Mouse (Mus musculus) MEL (cell line): ENCODE measurements around the gene Nthl1. TPM values are rescaled to one million over a fixed set of nuclear protein-coding genes. Genes with fewer than 3 reads are reported as not detected.

Experiments used
- DNase-seq: peaks from one replicate; pipeline ENCODE4 v3.0.0; 2011; ENCODE audit warnings: low read depth, low spot score
- H3K27ac ChIP-seq: 2 replicates; pipeline ENCODE4 v1.5.1; 2012; ENCODE audit warnings: low read depth, mild to moderate bottlenecking, control low read depth, low read length, moderate library complexity; ENCODE audit not compliant: control insufficient read depth
- H3K27me3 ChIP-seq, 2 experiments: fragments of 150-350 bp in 1 of 2; sonication (generic) in 1 of 2; 2 replicates each; pipeline ENCODE4 v1.6.1; 2012; ENCODE audit warnings: low read length in 2 of 2, mild to moderate bottlenecking in 2 of 2, improper control_type of control experiment in 1 of 2, moderate library complexity in 1 of 2; ENCODE audit not compliant: insufficient read depth in 2 of 2, control insufficient read depth in 1 of 2
- H3K36me3 ChIP-seq, 2 experiments: 2 replicates each; pipeline ENCODE4 v1.6.1; 2012 to 2014; ENCODE audit warnings: low read length in 2 of 2, improper control_type of control experiment in 1 of 2, inconsistent platforms in 1 of 2, mild to moderate bottlenecking in 1 of 2; ENCODE audit not compliant: insufficient read depth in 2 of 2, control insufficient read depth in 1 of 2
- H3K4me1 ChIP-seq, 2 experiments: fragments of 150-350 bp in 1 of 2; sonication (generic) in 1 of 2; 2 replicates each; pipeline ENCODE4 v1.6.1; 2012; ENCODE audit warnings: low read length in 2 of 2, improper control_type of control experiment in 1 of 2, mild to moderate bottlenecking in 1 of 2; ENCODE audit not compliant: insufficient read depth in 2 of 2, control insufficient read depth in 1 of 2
- H3K4me3 ChIP-seq, 2 experiments: fragments of 150-350 bp in 1 of 2; sonication (generic) in 1 of 2; 2 replicates each; pipeline ENCODE4 v1.5.1; 2012; ENCODE audit warnings: low read depth in 2 of 2, low read length in 2 of 2, mild to moderate bottlenecking in 2 of 2, moderate library complexity in 2 of 2, control low read depth in 1 of 2, improper control_type of control experiment in 1 of 2; ENCODE audit not compliant: control insufficient read depth in 1 of 2, insufficient read depth in 1 of 2
- H3K79me2 ChIP-seq: 2 replicates; pipeline ENCODE4 v1.6.1; 2012; ENCODE audit warnings: mild to moderate bottlenecking, low read length, moderate library complexity; ENCODE audit not compliant: control insufficient read depth, poor library complexity, insufficient read depth
- H3K9ac ChIP-seq: 2 replicates; pipeline ENCODE4 v1.6.1; 2012; ENCODE audit warnings: low read depth, mild to moderate bottlenecking, control low read depth, low read length, moderate library complexity; ENCODE audit not compliant: control insufficient read depth, poor library complexity, severe bottlenecking
- H3K9me3 ChIP-seq: fragments of 150-350 bp; sonication (generic); replicated peaks from 2 replicates; pipeline ENCODE4 v1.6.1; 2012; ENCODE audit warnings: mild to moderate bottlenecking, low read length, improper control_type of control experiment, moderate library complexity; ENCODE audit not compliant: insufficient read depth
- CHD2 ChIP-seq: IDR thresholded peaks from 2 replicates; pipeline ENCODE4 v1.6.1; 2011; ENCODE audit warnings: low read length, improper control_type of control experiment
- E2F4 ChIP-seq: IDR thresholded peaks from 2 replicates; pipeline ENCODE4 v1.6.1; 2011; ENCODE audit warnings: low read depth, low read length, improper control_type of control experiment, borderline replicate concordance
- ELF1 ChIP-seq: IDR thresholded peaks from 2 replicates; pipeline ENCODE4 v1.6.1; 2014; ENCODE audit warnings: low read depth, mild to moderate bottlenecking, inconsistent platforms, low read length, improper control_type of control experiment, moderate library complexity
- GATA1 ChIP-seq: IDR thresholded peaks from 2 replicates; pipeline ENCODE4 v1.6.1; 2011; ENCODE audit warnings: low read depth, low read length, improper control_type of control experiment
- HCFC1 ChIP-seq: IDR thresholded peaks from 2 replicates; pipeline ENCODE4 v1.6.1; 2012; ENCODE audit warnings: low read depth, mild to moderate bottlenecking, inconsistent platforms, low read length, improper control_type of control experiment, moderate library complexity
- JUND ChIP-seq: IDR thresholded peaks from 2 replicates; pipeline ENCODE4 v1.6.1; 2011; ENCODE audit warnings: low read depth, mild to moderate bottlenecking, improper control_type of control experiment, low read length
- KAT2A ChIP-seq: conservative IDR thresholded peaks from 2 replicates; pipeline ENCODE4 v1.6.1; 2012; ENCODE audit warnings: low read depth, low read length, improper control_type of control experiment, inconsistent platforms
- MAZ ChIP-seq: IDR thresholded peaks from 2 replicates; pipeline ENCODE4 v1.6.1; 2012; ENCODE audit warnings: low read depth, mild to moderate bottlenecking, inconsistent platforms, low read length, improper control_type of control experiment
- MEF2A ChIP-seq: IDR thresholded peaks from 2 replicates; pipeline ENCODE4 v1.6.1; 2014; ENCODE audit warnings: low read depth, mild to moderate bottlenecking, inconsistent platforms, low read length, improper control_type of control experiment; ENCODE audit not compliant: poor library complexity, insufficient replicate concordance, severe bottlenecking; ENCODE audit errors: extremely low read depth
- MYB ChIP-seq: IDR thresholded peaks from 2 replicates; pipeline ENCODE4 v1.6.1; 2011; ENCODE audit warnings: mild to moderate bottlenecking, low read depth, low read length, improper control_type of control experiment
- NRF1 ChIP-seq: IDR thresholded peaks from 2 replicates; pipeline ENCODE4 v1.6.1; 2014; ENCODE audit warnings: low read depth, mild to moderate bottlenecking, inconsistent platforms, low read length, improper control_type of control experiment, moderate library complexity; ENCODE audit not compliant: poor library complexity, insufficient read depth, severe bottlenecking
- POLR2A ChIP-seq, 2 experiments: IDR thresholded peaks; 2 replicates each; pipeline ENCODE4 v1.6.1; 2011 to 2012; ENCODE audit warnings: low read length in 2 of 2, mild to moderate bottlenecking in 2 of 2, control low read depth in 1 of 2, improper control_type of control experiment in 1 of 2, low read depth in 1 of 2, moderate library complexity in 1 of 2; ENCODE audit not compliant: control insufficient read depth in 1 of 2, insufficient read depth in 1 of 2, poor library complexity in 1 of 2
- POLR2AphosphoS5 ChIP-seq: IDR thresholded peaks from 2 replicates; pipeline ENCODE4 v1.6.1; 2012; ENCODE audit warnings: low read depth, borderline replicate concordance, mild to moderate bottlenecking, inconsistent platforms, low read length, moderate library complexity, mixed read lengths
- RCOR1 ChIP-seq: IDR thresholded peaks from 2 replicates; pipeline ENCODE4 v1.6.1; 2012; ENCODE audit warnings: low read depth, mild to moderate bottlenecking, inconsistent platforms, low read length, improper control_type of control experiment
- SMC3 ChIP-seq: IDR thresholded peaks from 2 replicates; pipeline ENCODE4 v1.6.1; 2011; ENCODE audit warnings: low read depth, low read length, improper control_type of control experiment
- TAL1 ChIP-seq: IDR thresholded peaks from 2 replicates; pipeline ENCODE4 v1.6.1; 2012; ENCODE audit warnings: mild to moderate bottlenecking, inconsistent platforms, low read length, moderate library complexity, mixed read lengths
- TCF12 ChIP-seq: IDR thresholded peaks from 2 replicates; pipeline ENCODE4 v1.6.1; 2014; ENCODE audit warnings: low read depth, mild to moderate bottlenecking, inconsistent platforms, low read length, improper control_type of control experiment, moderate library complexity
- UBTF ChIP-seq: IDR thresholded peaks from 2 replicates; pipeline ENCODE4 v1.6.1; 2012; ENCODE audit warnings: low read depth, mild to moderate bottlenecking, inconsistent platforms, low read length, improper control_type of control experiment, moderate library complexity, borderline replicate concordance; ENCODE audit not compliant: insufficient read depth
- ZC3H11A ChIP-seq: IDR thresholded peaks from 2 replicates; pipeline ENCODE4 v1.6.1; 2012; ENCODE audit warnings: low read depth, mild to moderate bottlenecking, inconsistent platforms, low read length, improper control_type of control experiment
- ZNF384 ChIP-seq: IDR thresholded peaks from 2 replicates; pipeline ENCODE4 v1.6.1; 2012; ENCODE audit warnings: low read depth, mild to moderate bottlenecking, inconsistent platforms, low read length, improper control_type of control experiment
- polyA plus RNA-seq, 2 experiments: library from polyadenylated mRNA; stranded (reverse) in 1 of 2; unstranded in 1 of 2; fragments of >175 nt in 1 of 2; fragments of >200 nt in 1 of 2; gene quantifications; 2 replicates each; pipeline versions ENCODE4 v1.2.1 to v1.2.4; 2012; ENCODE audit warnings: low replicate concordance in 2 of 2, low read depth in 1 of 2; ENCODE audit not compliant: insufficient read length in 2 of 2, insufficient read depth in 1 of 2, missing spikeins in 1 of 2
- total RNA-seq: library from RNA; depleted of rRNA; stranded (reverse); fragments of 300-350 nt; gene quantifications from 2 replicates; pipeline ENCODE4 v1.2.3, GENCODE M21; 2012

Gene Nthl1
- total and polyA plus RNA-seq, 3 experiments, result 31.4 to 262 (median 32.0) TPM

GRCm38 (mm10) chr17:24645916-24646315, 13.4 kb downstream of the Nthl1 start:
- TF ChIP-seq POLR2A (IDR thresholded peaks at IDR 0.05; ENCODE audit: control insufficient read depth in 1 of 2, insufficient read depth in 1 of 2, low read depth in 1 of 2, low read length in 2 of 2, poor library complexity in 1 of 2), result no peak
- TF ChIP-seq NRF1, result no peak
- no peak for TF ChIP-seq E2F4
- TF ChIP-seq TCF12, result no peak
- no peak for TF ChIP-seq TAL1
- no peak for TF ChIP-seq ZC3H11A
- TF ChIP-seq MAZ, result no peak
- no peak for TF ChIP-seq CHD2
- TF ChIP-seq POLR2AphosphoS5, result no peak
- TF ChIP-seq JUND, result no peak
- no peak for TF ChIP-seq ZNF384
- no peak overlapping the region for H3K27ac ChIP-seq
- peaks cover 8 to 16% of the 10 kb centered on the region in 2 experiments for H3K27me3 ChIP-seq

DNA sequence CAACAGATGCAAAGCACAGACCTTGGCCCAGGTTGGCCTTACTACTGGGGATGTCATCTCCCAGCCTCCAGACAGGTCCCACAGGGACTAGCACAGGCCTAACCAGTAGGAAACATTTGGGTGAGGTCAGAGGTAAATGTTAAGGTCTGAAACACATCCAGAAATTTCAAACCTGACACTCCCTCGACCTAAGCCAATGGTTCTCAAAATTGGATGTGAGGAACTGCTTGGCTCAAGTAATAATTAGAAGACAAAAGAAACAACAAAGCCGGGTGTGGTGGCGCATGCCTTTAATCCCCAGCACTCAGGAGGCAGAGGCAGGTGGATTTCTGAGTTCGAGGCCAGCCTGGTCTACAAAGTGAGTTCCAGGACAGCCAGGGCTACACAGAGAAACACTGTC, 13.9 kb downstream of the Nthl1 start:
- no peak overlapping the region for H3K4me3 ChIP-seq
- H3K79me2 ChIP-seq, result no peaks in the 10 kb centered on the region
- no peak overlapping the region for H3K27ac ChIP-seq
- no peaks in the 10 kb centered on the region for H3K36me3 ChIP-seq
- TF ChIP-seq HCFC1, result no peak
- no peak for TF ChIP-seq GATA1
- TF ChIP-seq MEF2A, result no peak
- no peak for TF ChIP-seq SMC3
- H3K4me1 ChIP-seq, result no peaks in the 10 kb centered on the region
- DNase-seq, result no peak
- H3K9ac ChIP-seq, result no peak overlapping the region
- peaks cover 11 to 19% of the 10 kb centered on the region in 2 experiments for H3K27me3 ChIP-seq
- H3K9me3 ChIP-seq, result no peaks in the 10 kb centered on the region

More at GRCm38 (mm10) chr17:24645916-24646315, 13.4 kb downstream of the Nthl1 start:
- no peaks in the 10 kb centered on the region for H3K36me3 ChIP-seq
- no peak overlapping the region for H3K9ac ChIP-seq
- H3K4me1 ChIP-seq, result no peaks in the 10 kb centered on the region
- H3K4me3 ChIP-seq, result no peak overlapping the region
- DNase-seq, result no peak
- H3K9me3 ChIP-seq, result no peaks in the 10 kb centered on the region
- H3K79me2 ChIP-seq, result no peaks in the 10 kb centered on the region

DNA sequence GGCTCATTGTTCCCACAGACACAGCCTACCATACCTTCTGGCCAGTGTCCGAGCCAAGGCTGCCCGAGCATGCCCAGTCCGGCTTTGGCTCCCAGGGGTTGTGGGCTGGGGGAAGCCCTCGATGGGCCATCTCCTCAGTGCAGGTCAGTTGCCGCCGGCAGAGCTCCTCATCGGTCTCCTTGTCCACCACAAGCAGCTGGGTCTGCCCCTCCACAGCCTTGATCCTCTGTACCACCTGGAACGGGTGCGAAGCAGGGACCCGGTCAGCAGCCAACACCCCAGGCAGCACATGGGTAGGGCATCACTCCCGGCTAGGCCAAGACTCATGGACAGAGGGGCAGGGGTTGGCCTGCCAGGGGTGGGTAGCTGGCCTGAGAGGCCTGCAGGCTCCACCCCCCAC, 15.0 kb downstream of the Nthl1 start:
- H3K9me3 ChIP-seq, result no peaks in the 10 kb centered on the region
- no peak overlapping the region for H3K9ac ChIP-seq
- no peaks in the 10 kb centered on the region for H3K79me2 ChIP-seq
- H3K36me3 ChIP-seq, result no peaks in the 10 kb centered on the region
- no peak overlapping the region for H3K4me3 ChIP-seq
- H3K4me1 ChIP-seq, result no peaks in the 10 kb centered on the region
- DNase-seq, result no peak
- H3K27ac ChIP-seq, result no peak overlapping the region
- peaks cover 16 to 25% of the 10 kb centered on the region in 2 experiments for H3K27me3 ChIP-seq
- TF ChIP-seq TCF12 (no peak), TAL1 (no peak), ELF1 (no peak), MEF2A (no peak), MAZ (no peak), KAT2A (no peak), UBTF (no peak), RCOR1 (no peak), MYB (no peak)
